Mouse (Mus musculus) hindbrain, embryonic 11.5 days (tissue): ENCODE data around the gene Atm. TPM values are rescaled to one million over a fixed set of nuclear protein-coding genes. Genes with fewer than 3 reads are reported as not detected.

Experiments
- ATAC-seq: fragments of 200-750 bp; cut with Nextera tagmentation; 2 replicates; pipeline ENCODE4 v1.8.0; 2017; ENCODE audit warnings: mild to moderate bottlenecking, moderate TSS enrichment, moderate library complexity; ENCODE audit not compliant: low FRiP score
- DNase-seq: peaks from one replicate; pipeline ENCODE4 v3.0.0-alpha.2; 2015; ENCODE audit warnings: low spot score
- H3K27ac ChIP-seq: fragments of 300-500 bp; sonication (generic); 2 replicates; pipeline ENCODE4 v1.5.1; 2014; ENCODE audit warnings: mild to moderate bottlenecking, low read depth, low read length
- H3K27me3 ChIP-seq: fragments of 300-500 bp; sonication (generic); 2 replicates; pipeline ENCODE4 v1.6.1; 2014; ENCODE audit warnings: mild to moderate bottlenecking, low read length, moderate library complexity, mixed read lengths; ENCODE audit not compliant: control insufficient read depth, insufficient read depth
- H3K36me3 ChIP-seq: fragments of 300-500 bp; sonication (generic); 2 replicates; pipeline ENCODE4 v1.6.1; 2014; ENCODE audit warnings: mild to moderate bottlenecking, low read length, moderate library complexity, mixed read lengths; ENCODE audit not compliant: control insufficient read depth, insufficient read depth
- H3K4me1 ChIP-seq: fragments of 300-500 bp; sonication (generic); replicated peaks from 2 replicates; pipeline ENCODE4 v1.6.1; 2014; ENCODE audit warnings: low read length, mixed read lengths; ENCODE audit not compliant: control insufficient read depth, insufficient read depth
- H3K4me2 ChIP-seq: fragments of 300-500 bp; sonication (generic); replicated peaks from 2 replicates; pipeline ENCODE4 v1.6.1; 2014; ENCODE audit warnings: mild to moderate bottlenecking, low read depth, low read length
- H3K4me3 ChIP-seq: fragments of 300-500 bp; sonication (generic); 2 replicates; pipeline ENCODE4 v1.5.1; 2014; ENCODE audit warnings: low read depth, low read length
- H3K9ac ChIP-seq: fragments of 300-500 bp; sonication (generic); 2 replicates; pipeline ENCODE4 v1.6.1; 2014; ENCODE audit warnings: low read depth, low read length
- H3K9me3 ChIP-seq: fragments of 300-500 bp; sonication (generic); 2 replicates; pipeline ENCODE4 v1.6.1; 2016; ENCODE audit warnings: low read length; ENCODE audit not compliant: control insufficient read depth
- WGBS: fragments of 180-500 bp; shearing (Covaris S2); extraction: QIAGEN DNeasy Blood & Tissue Kit; methylation state at CpG from one replicate; pipeline ENCODE4 v1.1.7; 2014; 5-methylcytosine and 5-hydroxymethylcytosine counted together
- polyA plus RNA-seq: library from polyadenylated mRNA; unstranded; fragments of >200 nt; fragmentation: Nextera tagmentation; extraction: Ambion mirVana; gene quantifications from 2 replicates; pipeline ENCODE4 v1.2.1, GENCODE M21; 2014

The Atm gene
- polyA plus RNA-seq = 17.9 and 23.3 TPM in 2 replicates

GRCm38 (mm10) chr9:53536558-53537320, at the start of gene Atm, which contains the start of gene Npat:
Atm (minus strand) TSS chr9:53536740.
Npat (plus strand) TSS chr9:53537047.
- Histone ChIP-seq H3K27ac (peak within 1 kb of the TSS; percentile 76), H3K4me3 (peak within 1 kb of the TSS; percentile 88), H3K9me3 (no peaks in the 10 kb centered on the region), H3K27me3 (no peaks in the 10 kb centered on the region), H3K36me3 (no peaks in the 10 kb centered on the region), H3K4me2 (peak within 1 kb of the TSS; percentile 87), H3K9ac (peak within 1 kb of the TSS; percentile 83), H3K4me1 (no peaks in the 10 kb centered on the region)
- WGBS = under 1% methylated on average over 69 of the region's 69 CpGs
- peak; percentile 100 for ATAC-seq
- peak; percentile 100 for DNase-seq

DNA sequence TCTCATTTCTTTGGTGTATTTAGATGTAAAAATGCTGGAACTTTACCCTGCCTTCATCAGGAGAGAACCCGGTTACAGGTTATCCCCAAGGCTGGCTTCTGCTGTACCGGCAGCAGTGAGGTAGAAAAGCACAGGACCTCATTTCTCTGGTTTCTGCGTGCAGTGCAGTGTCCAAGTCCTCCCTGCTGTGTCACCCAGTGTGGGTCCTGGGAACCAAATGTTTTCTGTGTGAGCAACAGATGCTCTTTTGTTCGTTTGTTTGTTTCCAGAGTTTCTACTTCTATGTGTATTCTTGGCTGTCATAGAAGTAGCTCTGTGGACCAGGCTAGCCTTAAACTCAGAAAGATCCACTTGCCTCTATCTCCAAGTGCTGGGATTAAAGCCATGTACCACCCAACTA, 45.3 kb upstream of the Atm start:
- no peak overlapping the region for H3K4me2 ChIP-seq
- no peak for DNase-seq
- no peaks in the 10 kb centered on the region for H3K4me1 ChIP-seq
- no peak overlapping the region for H3K9ac ChIP-seq
- H3K36me3 ChIP-seq = 0 out of 2 replicates have a peak, but pooled peaks cover 2% of the 10 kb centered on the region
- no peak for ATAC-seq
- H3K4me3 ChIP-seq = no peak overlapping the region
- 82% methylated on average over 4 of the region's 4 CpGs for WGBS
- no peaks in the 10 kb centered on the region for H3K9me3 ChIP-seq
- H3K27me3 ChIP-seq = no peaks in the 10 kb centered on the region
- H3K27ac ChIP-seq = no peak overlapping the region

DNA sequence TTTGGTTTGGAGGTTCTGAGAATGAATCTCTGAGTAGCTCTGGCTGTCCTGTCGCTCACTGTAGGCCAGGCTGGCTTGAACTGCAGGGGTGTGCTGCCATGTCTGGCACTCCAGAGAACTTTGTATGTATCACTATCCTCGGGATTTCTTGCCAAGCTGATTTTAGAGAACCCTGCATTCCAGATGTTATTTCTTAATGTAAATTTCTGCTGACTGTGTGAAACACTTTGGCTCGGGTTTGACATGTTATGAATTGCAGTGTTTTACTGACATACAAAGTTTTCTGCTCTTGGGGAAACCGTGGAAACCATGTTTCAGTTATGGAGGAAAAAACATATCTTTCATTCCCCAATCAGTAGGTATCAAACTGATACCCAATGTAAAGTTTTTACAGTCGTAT, 39.2 kb upstream of the Atm start:
- DNase-seq (no peak), ATAC-seq (no peak)
- Histone ChIP-seq H3K4me3 (no peak overlapping the region), H3K9ac (no peak overlapping the region), H3K4me2 (no peak overlapping the region), H3K27me3 (no peaks in the 10 kb centered on the region), H3K27ac (no peak overlapping the region), H3K9me3 (no peaks in the 10 kb centered on the region), H3K4me1 (no peaks in the 10 kb centered on the region), H3K36me3 (peaks cover 4% of the 10 kb centered on the region; the same call in 1 of the 2 replicates)
- 90% methylated on average over 5 of the region's 5 CpGs for WGBS

DNA sequence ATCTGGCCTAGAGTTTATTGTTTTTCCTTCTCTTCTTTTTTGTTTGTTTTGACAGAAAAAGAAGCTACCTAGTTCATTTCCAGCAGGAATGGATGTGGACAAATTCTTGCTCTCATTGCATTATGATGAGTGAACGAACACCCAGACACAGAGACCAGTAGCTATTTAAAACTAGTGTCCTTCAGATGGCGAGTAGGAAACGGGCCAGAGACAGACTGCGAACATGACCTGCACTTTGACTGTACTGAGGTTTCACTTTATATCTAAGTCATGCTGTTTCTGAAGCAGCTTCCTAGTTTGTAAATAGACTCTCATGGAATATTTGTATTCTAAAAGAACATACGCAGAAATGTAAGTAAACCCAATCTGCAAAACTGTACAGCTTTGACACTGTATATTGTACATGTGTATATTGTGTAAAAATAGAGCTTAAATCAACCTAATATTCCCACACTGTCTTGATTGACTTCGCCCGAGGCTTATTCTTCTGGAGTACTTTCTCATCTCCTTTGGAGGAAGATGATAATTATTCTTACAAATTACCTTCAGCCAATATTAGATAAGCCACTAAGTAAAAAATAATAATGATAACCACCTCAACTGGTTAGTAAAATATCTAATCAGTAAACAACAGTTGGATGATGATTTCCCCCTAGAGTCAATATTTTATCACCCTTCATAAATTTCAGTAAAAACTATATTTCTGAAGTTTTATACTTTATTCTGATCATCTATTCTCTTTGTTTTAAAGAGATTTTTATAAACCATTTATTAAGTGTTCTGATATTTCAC, 36.2 kb upstream of the Atm start:
- 92% methylated on average over 7 of the region's 7 CpGs for WGBS
- Histone ChIP-seq H3K36me3 (peaks cover 2% of the 10 kb centered on the region; the same call in 1 of the 2 replicates), H3K27ac (no peak overlapping the region), H3K9me3 (no peaks in the 10 kb centered on the region), H3K4me3 (no peak overlapping the region), H3K4me2 (no peak overlapping the region), H3K27me3 (no peaks in the 10 kb centered on the region), H3K4me1 (no peaks in the 10 kb centered on the region), H3K9ac (no peak overlapping the region)
- no peak for DNase-seq
- no peak for ATAC-seq

DNA sequence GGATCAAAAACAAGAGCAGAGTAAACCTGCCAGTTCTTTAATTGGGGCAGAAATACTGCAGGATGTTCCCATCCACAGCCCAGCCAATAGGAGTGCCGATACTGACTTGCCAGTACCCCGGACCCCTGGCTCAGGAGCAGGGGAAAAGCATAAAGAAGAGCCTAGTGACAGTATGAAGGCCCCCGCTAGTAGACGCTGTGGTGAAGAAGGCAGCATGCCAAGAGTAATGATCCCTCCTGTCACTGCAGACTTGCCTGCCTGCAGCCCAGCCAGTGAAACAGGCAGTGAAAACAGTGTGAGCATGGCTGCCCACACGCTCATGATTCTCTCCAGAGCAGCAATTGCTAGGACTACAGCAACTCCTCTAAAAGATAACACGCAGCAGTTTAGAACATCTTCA, 34.1 kb upstream of the Atm start:
- Histone ChIP-seq H3K9me3 (no peaks in the 10 kb centered on the region), H3K4me1 (no peaks in the 10 kb centered on the region), H3K4me2 (no peak overlapping the region), H3K27me3 (no peaks in the 10 kb centered on the region), H3K4me3 (no peak overlapping the region), H3K9ac (no peak overlapping the region), H3K27ac (no peak overlapping the region), H3K36me3 (peaks cover 2% of the 10 kb centered on the region; the same call in 1 of the 2 replicates)
- WGBS = 94% methylated on average over 6 of the region's 6 CpGs
- no peak for ATAC-seq
- DNase-seq = no peak

GRCm38 (mm10) chr9:53537336-53537965, 911 bp upstream of the Atm start:
- ATAC-seq = no peak
- no peak for DNase-seq

GRCm38 (mm10) chr9:53535416-53536320, 872 bp downstream of the Atm start:
- H3K27ac ChIP-seq = peak overlapping the region; percentile 58; the same call in 1 of the 2 replicates
- H3K36me3 ChIP-seq = no peaks in the 10 kb centered on the region
- peak overlapping the region; percentile 65 for H3K4me2 ChIP-seq
- ATAC-seq (no peak), DNase-seq (peak; percentile 10)
- H3K4me3 ChIP-seq = peak overlapping the region; percentile 88
- 23% methylated on average over 17 of the region's 17 CpGs for WGBS
- H3K4me1 ChIP-seq = no peaks in the 10 kb centered on the region
- peak overlapping the region; percentile 48 for H3K9ac ChIP-seq
- H3K9me3 ChIP-seq = no peaks in the 10 kb centered on the region
- no peaks in the 10 kb centered on the region for H3K27me3 ChIP-seq

More at GRCm38 (mm10) chr9:53537336-53537965, 911 bp upstream of the Atm start:
- H3K9ac ChIP-seq = peak overlapping the region; percentile 83
- H3K4me3 ChIP-seq = peak overlapping the region; percentile 88
- H3K27ac ChIP-seq = peak overlapping the region; percentile 76
- no peaks in the 10 kb centered on the region for H3K36me3 ChIP-seq
- H3K4me1 ChIP-seq = no peaks in the 10 kb centered on the region
- no peaks in the 10 kb centered on the region for H3K27me3 ChIP-seq
- under 1% methylated on average over 29 of the region's 34 CpGs for WGBS
- H3K9me3 ChIP-seq = no peaks in the 10 kb centered on the region
- peak overlapping the region; percentile 87 for H3K4me2 ChIP-seq
